Mouse (Mus musculus): ENCODE measurements around the gene Fzd10. TPM values are rescaled to one million over a fixed set of nuclear protein-coding genes. Genes with fewer than 3 reads are reported as not detected.

Fzd10 gene
- total RNA-seq (2018; cell fraction: chromatin; rRNA removed): not detected
- not detected for total RNA-seq (2018; cell fraction: cytosol; rRNA removed)
- total RNA-seq (2018; cell fraction: nucleus; rRNA removed): not detected
- not detected in 3 replicates for polyA plus RNA-seq (2018)

DNA sequence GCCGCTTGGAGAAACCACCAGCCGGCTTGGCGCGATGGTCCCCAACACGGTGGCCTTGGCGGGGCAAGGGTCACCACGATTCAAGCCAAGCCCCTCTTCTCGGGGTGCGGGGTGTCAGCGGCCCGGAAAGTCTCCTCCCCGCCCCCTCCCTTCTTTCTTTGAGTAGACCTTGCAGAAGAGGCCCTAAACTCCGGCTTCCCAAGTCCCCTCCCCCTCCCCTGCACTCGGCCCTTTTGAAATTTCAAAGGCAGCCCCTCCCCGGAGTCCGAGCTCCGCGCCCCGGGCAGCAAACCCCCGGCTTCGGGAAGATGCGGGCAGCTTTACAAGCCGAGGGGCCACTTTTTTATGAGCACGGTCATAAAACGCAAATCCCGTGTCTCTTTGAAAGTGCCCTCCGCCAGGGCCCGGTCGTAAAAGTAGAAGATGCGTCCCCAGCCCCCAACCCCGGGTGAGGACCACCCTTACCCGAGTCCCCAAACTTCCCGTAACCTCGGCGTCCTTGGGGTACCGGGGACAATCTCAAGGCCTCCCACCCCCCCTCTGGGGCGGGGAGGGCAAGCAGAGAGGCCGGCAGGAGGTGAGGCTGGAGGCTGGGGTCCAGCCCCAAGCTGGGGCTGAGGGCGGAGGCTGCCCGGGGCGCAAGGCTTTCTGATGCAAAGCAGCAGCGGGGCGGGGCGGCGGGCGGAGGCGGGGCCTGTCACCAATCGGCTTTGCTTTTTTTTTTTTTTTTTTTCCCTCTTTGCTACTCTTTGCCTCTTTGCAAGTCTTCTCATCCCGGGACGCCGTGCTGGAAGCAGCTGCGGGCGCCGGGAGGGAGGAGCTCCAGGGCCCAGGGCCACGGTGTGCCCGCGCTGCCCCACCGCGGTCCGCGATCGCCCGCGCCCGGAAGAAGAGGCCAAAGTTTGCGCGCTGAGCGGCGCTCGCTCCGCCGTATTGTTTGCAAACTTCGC, at the start of gene Fzd10:
Fzd10 (plus strand) TSS at position 773 of the 950 bp plus-strand sequence.
- Histone ChIP-seq H3K4me3 (ENCODE audit: inconsistent target) (no peak within 1 kb of the TSS), H3K79me2 (ENCODE audit: inconsistent target) (no peaks in the 10 kb centered on the region), H3K36me3 (ENCODE audit: inconsistent target) (no peaks in the 10 kb centered on the region), H3K27ac (no peak within 1 kb of the TSS)
- WGBS (ENCODE audit: missing documents): 3% methylated on average over 41 of the region's 73 CpGs

DNA sequence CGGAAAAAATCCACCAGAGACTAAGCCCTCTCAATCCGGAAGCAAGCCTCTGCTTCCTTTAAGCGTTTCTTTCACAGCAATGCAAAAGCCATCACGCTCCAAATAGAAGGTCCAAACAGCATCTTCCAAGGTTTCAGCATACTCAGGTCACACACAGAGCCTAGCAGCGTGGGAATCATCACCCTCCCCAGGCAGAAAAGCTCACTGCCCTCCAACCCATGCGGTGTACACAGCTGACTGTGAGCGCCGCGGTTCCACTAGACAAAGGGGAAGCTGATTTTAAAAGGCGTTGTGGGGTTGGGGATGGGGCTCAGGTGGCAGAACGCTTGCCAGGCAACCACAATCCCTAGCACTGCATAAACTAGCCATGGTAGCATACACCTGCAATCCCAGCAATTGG, 49.2 kb upstream of the Fzd10 start:
- no peaks in the 10 kb centered on the region for H3K79me2 ChIP-seq (ENCODE audit: inconsistent target)
- 6% methylated on average over 11 of the region's 11 CpGs for WGBS (ENCODE audit: missing documents)
- H3K4me3 ChIP-seq (ENCODE audit: inconsistent target): no peak overlapping the region
- no peaks in the 10 kb centered on the region for H3K36me3 ChIP-seq (ENCODE audit: inconsistent target)
- no peak overlapping the region for H3K27ac ChIP-seq

DNA sequence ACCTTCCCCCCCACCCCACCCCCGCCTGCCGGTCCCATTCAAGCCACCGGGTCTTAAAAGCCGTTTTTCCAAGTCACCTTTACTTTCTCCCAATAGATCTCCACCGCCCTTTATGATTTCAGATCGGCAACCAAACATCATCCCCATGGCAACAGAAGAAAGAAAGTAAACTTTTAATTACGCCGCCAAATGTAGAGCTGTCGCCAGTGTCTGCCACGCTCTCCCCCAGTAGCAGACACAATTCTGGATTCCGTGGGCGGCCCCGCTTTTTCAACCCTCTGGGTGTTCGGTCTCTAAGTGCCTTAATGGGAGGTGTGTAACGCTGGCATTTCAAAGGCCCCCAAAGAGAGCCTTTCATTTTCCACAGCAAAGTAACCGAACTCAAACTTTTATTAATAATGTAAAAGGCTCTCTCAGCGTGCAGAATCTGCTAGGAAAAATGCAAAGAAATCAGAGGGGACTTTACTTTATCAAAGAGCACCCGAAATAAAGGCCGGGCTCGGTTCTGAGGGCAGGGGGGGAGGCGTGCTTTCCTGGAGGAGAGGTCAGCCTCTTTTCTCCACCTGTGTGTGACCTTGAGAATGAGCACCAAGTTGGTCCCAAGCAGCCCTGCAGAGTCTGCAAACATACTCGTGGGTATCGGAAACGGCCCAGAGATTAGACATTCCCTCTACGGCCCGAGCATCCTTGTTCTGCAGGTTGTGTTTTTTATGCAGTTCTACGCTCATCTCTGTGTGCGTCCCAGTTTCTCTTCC, 48.3 kb upstream of the Fzd10 start:
- no peak overlapping the region for H3K4me3 ChIP-seq (ENCODE audit: inconsistent target)
- no peaks in the 10 kb centered on the region for H3K36me3 ChIP-seq (ENCODE audit: inconsistent target)
- H3K27ac ChIP-seq: no peak overlapping the region
- 15% methylated on average over 27 of the region's 28 CpGs for whole genome bisulfite sequencing (ENCODE audit: missing documents)
- H3K79me2 ChIP-seq (ENCODE audit: inconsistent target): no peaks in the 10 kb centered on the region

GRCm38 (mm10) chr5:128558126-128558525, 42.5 kb upstream of the Fzd10 start:
- Histone ChIP-seq H3K4me3 (ENCODE audit: inconsistent target) (no peak overlapping the region), H3K27ac (no peak overlapping the region), H3K79me2 (ENCODE audit: inconsistent target) (no peaks in the 10 kb centered on the region), H3K36me3 (ENCODE audit: inconsistent target) (no peaks in the 10 kb centered on the region)
- WGBS (ENCODE audit: missing documents): 19% methylated on average over 7 of the region's 7 CpGs

DNA sequence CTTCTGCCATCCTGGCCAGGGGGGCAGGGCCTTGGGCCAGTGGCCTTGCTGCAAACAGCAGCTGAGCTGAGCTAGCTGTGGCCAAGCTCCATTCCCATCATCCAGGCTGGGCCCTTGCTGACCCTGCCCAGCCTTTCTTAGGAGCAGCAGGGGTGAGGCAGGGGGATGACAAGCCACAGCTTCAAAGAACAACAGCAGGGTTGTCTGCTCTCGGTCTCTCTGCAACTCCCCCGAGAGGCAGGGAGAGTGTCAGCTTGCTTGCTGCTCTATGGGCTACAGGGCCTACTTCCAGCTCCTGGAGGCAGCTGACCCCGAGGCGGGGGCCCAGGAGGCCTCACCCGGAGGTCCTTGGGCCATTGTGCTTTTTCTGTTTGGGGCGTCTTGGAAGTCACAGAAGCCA, 33.3 kb upstream of the Fzd10 start:
- WGBS (ENCODE audit: missing documents): 55% methylated on average over 6 of the region's 6 CpGs
- no peak overlapping the region for H3K4me3 ChIP-seq (ENCODE audit: inconsistent target)
- no peak overlapping the region for H3K27ac ChIP-seq
- no peaks in the 10 kb centered on the region for H3K36me3 ChIP-seq (ENCODE audit: inconsistent target)
- H3K79me2 ChIP-seq (ENCODE audit: inconsistent target): no peaks in the 10 kb centered on the region

- no peak overlapping the region for H3K27ac ChIP-seq
- no peaks in the 10 kb centered on the region for H3K36me3 ChIP-seq (ENCODE audit: inconsistent target)
- H3K79me2 ChIP-seq (ENCODE audit: inconsistent target): no peaks in the 10 kb centered on the region
- no peak overlapping the region for H3K4me3 ChIP-seq (ENCODE audit: inconsistent target)
- 25% methylated on average over 5 of the region's 5 CpGs for WGBS (ENCODE audit: missing documents)
Observed at GRCm38 (mm10) chr5:128568970-128569369, 31.7 kb upstream of the Fzd10 start.

GRCm38 (mm10) chr5:128570091-128570490, 30.6 kb upstream of the Fzd10 start:
- H3K36me3 ChIP-seq (ENCODE audit: inconsistent target): no peaks in the 10 kb centered on the region
- 65% methylated on average over 5 of the region's 5 CpGs for WGBS (ENCODE audit: missing documents)
- H3K27ac ChIP-seq: no peak overlapping the region
- no peak overlapping the region for H3K4me3 ChIP-seq (ENCODE audit: inconsistent target)
- no peaks in the 10 kb centered on the region for H3K79me2 ChIP-seq (ENCODE audit: inconsistent target)

GRCm38 (mm10) chr5:128570848-128571247, 29.8 kb upstream of the Fzd10 start:
- Histone ChIP-seq H3K36me3 (ENCODE audit: inconsistent target) (no peaks in the 10 kb centered on the region), H3K79me2 (ENCODE audit: inconsistent target) (no peaks in the 10 kb centered on the region), H3K27ac (no peak overlapping the region), H3K4me3 (ENCODE audit: inconsistent target) (no peak overlapping the region)
- WGBS (ENCODE audit: missing documents): 48% methylated on average over 5 of the region's 5 CpGs

- Histone ChIP-seq H3K27ac (no peak overlapping the region), H3K79me2 (ENCODE audit: inconsistent target) (no peaks in the 10 kb centered on the region), H3K4me3 (ENCODE audit: inconsistent target) (no peak overlapping the region), H3K36me3 (ENCODE audit: inconsistent target) (no peaks in the 10 kb centered on the region)
- WGBS (ENCODE audit: missing documents): 90% methylated on average over 8 of the region's 8 CpGs
Observed at GRCm38 (mm10) chr5:128571706-128572105, 28.9 kb upstream of the Fzd10 start.

DNA sequence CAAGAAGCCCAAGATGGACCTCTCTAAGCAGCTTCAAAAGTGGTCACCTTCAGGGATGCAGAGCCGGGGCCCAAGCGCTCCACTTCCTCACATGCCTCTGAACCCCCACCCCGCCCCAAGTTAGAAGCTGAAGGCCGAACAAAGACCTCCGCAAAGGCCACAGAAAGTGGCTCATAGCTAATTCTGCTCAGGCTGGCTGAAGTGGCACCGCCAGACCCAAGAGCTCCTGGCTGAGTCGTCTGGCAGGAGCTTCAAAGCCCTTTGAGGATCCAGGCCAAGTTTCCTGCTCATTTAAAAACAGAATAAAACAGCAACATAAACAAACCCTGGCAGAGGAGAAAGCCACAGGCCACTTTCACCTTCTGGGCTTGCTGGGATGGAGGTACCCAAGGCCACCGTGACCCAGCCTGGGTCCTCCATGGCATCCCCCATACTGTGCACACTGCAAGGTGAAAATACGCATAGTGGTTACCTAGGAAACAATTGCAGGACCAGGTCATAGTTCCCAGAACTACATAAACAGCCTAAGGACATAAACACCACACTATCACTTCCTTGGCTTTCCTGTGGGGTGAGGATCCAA, 24.6 kb upstream of the Fzd10 start:
- no peak overlapping the region for H3K27ac ChIP-seq
- 66% methylated on average over 9 of the region's 9 CpGs for WGBS (ENCODE audit: missing documents)
- no peaks in the 10 kb centered on the region for H3K79me2 ChIP-seq (ENCODE audit: inconsistent target)
- H3K36me3 ChIP-seq (ENCODE audit: inconsistent target): no peaks in the 10 kb centered on the region
- H3K4me3 ChIP-seq (ENCODE audit: inconsistent target): no peak overlapping the region

DNA sequence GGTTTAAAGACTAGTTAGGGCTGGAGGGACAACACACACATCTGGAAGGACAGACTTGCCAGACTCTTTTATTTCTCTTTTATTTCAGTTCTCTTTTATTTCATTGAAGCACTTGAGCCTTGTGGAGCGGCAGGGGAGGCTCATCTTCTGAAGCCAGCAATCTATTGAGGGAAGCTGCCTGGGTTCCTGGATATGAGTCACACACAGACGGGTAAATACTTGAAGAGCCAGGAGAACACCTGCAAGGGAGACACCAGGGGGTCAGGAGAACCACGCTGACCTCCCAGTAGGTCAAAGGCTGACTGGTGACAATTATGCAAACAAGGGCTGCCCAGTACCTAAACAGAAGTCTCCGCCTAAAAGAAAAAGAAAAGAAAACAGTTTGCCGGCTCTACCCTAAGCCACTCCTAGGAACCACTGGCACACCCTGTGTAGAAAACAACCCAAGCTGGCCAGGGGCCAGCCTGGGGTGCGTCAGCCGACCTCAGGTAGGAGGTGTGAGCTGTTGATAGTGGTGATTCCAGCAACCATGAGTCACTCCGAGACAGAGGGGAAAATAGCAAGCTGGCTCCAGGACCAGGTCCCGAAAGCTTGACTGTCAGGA, 21.5 kb upstream of the Fzd10 start:
- H3K27ac ChIP-seq: no peak overlapping the region
- no peaks in the 10 kb centered on the region for H3K79me2 ChIP-seq (ENCODE audit: inconsistent target)
- WGBS (ENCODE audit: missing documents): 34% methylated on average over 9 of the region's 9 CpGs
- H3K4me3 ChIP-seq (ENCODE audit: inconsistent target): no peak overlapping the region
- H3K36me3 ChIP-seq (ENCODE audit: inconsistent target): no peaks in the 10 kb centered on the region

GRCm38 (mm10) chr5:128580931-128581330, 19.7 kb upstream of the Fzd10 start:
- H3K27ac ChIP-seq: no peak overlapping the region
- no peak overlapping the region for H3K4me3 ChIP-seq (ENCODE audit: inconsistent target)
- WGBS (ENCODE audit: missing documents): 70% methylated on average over 4 of the region's 4 CpGs
- no peaks in the 10 kb centered on the region for H3K36me3 ChIP-seq (ENCODE audit: inconsistent target)
- H3K79me2 ChIP-seq (ENCODE audit: inconsistent target): no peaks in the 10 kb centered on the region

- Histone ChIP-seq H3K4me3 (ENCODE audit: inconsistent target) (no peak overlapping the region), H3K79me2 (ENCODE audit: inconsistent target) (no peaks in the 10 kb centered on the region), H3K36me3 (ENCODE audit: inconsistent target) (no peaks in the 10 kb centered on the region), H3K27ac (no peak overlapping the region)
- WGBS (ENCODE audit: missing documents): 68% methylated on average over 7 of the region's 8 CpGs
Observed at GRCm38 (mm10) chr5:128581516-128581921, 19.1 kb upstream of the Fzd10 start.

DNA sequence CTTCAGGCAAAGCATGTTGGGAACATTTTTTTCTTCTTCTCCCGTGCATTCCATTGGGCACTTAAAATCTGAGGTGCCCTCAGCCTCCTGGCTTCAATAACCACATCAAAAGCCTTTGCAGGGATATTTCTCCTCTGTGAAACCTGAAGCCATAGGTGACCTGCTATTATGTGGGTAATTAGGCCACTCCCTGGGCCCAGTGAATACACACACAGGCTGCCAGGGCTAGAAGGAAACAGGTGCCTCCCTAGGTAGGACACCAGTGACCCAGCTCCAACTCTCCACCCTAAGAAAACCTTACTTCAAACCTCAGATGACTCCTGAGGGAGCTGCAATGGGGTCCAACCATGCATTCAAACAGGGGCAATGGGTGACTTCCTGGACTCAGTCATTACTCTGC, 11.4 kb upstream of the Fzd10 start:
- Histone ChIP-seq H3K4me3 (ENCODE audit: inconsistent target) (no peak overlapping the region), H3K79me2 (ENCODE audit: inconsistent target) (no peaks in the 10 kb centered on the region), H3K36me3 (ENCODE audit: inconsistent target) (no peaks in the 10 kb centered on the region), H3K27ac (no peak overlapping the region)
- 47% methylated on average over 1 of the region's 1 CpGs for WGBS (ENCODE audit: missing documents)
